14 mouse cellular contexts compared by ENCODE assay signal in the genomic region with DNA sequence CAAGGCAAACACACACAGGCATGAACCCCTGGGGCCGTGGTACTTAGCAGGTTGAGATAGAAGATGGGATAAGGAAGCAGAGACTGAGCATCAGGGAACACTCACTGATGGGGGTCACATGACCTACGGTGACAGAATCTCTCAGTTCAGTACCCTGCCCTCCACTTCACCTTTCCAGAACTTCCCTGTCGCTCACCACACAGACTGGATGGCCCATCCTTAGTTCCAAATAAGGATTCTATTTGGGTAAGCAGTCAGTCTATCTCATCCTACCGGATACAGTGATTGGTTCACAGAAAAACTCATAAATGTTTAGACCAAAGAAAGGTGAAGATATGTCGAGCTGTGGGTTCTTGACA.
DNase-seq lines count a peak whose midpoint lies in the region; ATAC-seq and TF ChIP-seq lines count a peak whose summit lies in the region.
"Had no signal": no experiment of that assay in that cellular context is flagged by ENCODE, and none has a peak within 500 bp of the region (broad histone marks: within the 10 kb centered on the region; RNA-seq: fewer than 3 reads in every experiment).

No protein-coding gene starts in this region.

- no peak for ATAC-seq in hindbrain, embryonic 14.5 days (ENCODE audit: low FRiP score)
- no peak for ATAC-seq in hindbrain, embryonic 13.5 days (ENCODE audit: low FRiP score)
- no peak for ATAC-seq in stomach, embryonic 14.5 days (ENCODE audit: insufficient number of reproducible peaks, insufficient read depth, low FRiP score, low read depth)
- ATAC-seq: forebrain, embryonic 13.5 days had no signal

- no peaks in the 10 kb centered on the region for H3K9me3 ChIP-seq in hindbrain, embryonic 14.5 days (ENCODE audit: control insufficient read depth, low read length)
- H3K9me3 ChIP-seq in hindbrain, embryonic 13.5 days, result no peaks in the 10 kb centered on the region
- no peaks in the 10 kb centered on the region for H3K9me3 ChIP-seq in stomach, embryonic 14.5 days (ENCODE audit: control insufficient read depth, low read depth, low read length)
- H3K9me3 ChIP-seq: embryonic facial prominence, embryonic 12.5 days; forebrain, embryonic 13.5 days had no signal

- H3K4me2 ChIP-seq in hindbrain, embryonic 14.5 days (replicated peaks), result no peak overlapping the region
- H3K4me2 ChIP-seq in hindbrain, embryonic 13.5 days, result no peak overlapping the region
- H3K4me2 ChIP-seq in stomach, embryonic 14.5 days (replicated peaks; ENCODE audit: low read depth, low read length), result no peak overlapping the region
- H3K4me2 ChIP-seq: embryonic facial prominence, embryonic 12.5 days; forebrain, embryonic 13.5 days had no signal

- 0 out of 2 replicates have a peak overlapping the region, but pooled peaks have one; percentile 20 for H3K27ac ChIP-seq in hindbrain, embryonic 14.5 days
- H3K27ac ChIP-seq in hindbrain, embryonic 13.5 days, result no peak overlapping the region
- H3K27ac ChIP-seq in stomach, embryonic 14.5 days (ENCODE audit: low read length), result 0 out of 2 replicates have a peak overlapping the region, but pooled peaks have one; percentile 30
- H3K27ac ChIP-seq: forebrain, embryonic 13.5 days; liver, embryonic 14.5 days had no signal

- H3K4me3 ChIP-seq in hindbrain, embryonic 14.5 days (replicated peaks; ENCODE audit: low read length), result no peak overlapping the region
- H3K4me3 ChIP-seq in hindbrain, embryonic 13.5 days, result no peak overlapping the region
- H3K4me3 ChIP-seq in lung, adult 2 months (replicated peaks; ENCODE audit: extremely low read depth, low read depth, low read length), result no peak overlapping the region
- no peak overlapping the region for H3K4me3 ChIP-seq in stomach, embryonic 14.5 days (ENCODE audit: low read depth, low read length)
- H3K4me3 ChIP-seq: embryonic facial prominence, embryonic 12.5 days; forebrain, embryonic 13.5 days had no signal

- peak; percentile 9 for DNase-seq in adrenal gland, postnatal 14 days
- no peak for DNase-seq in adrenal gland, adult 18-20 months (ENCODE audit: low spot score in 2 of 2)
- DNase-seq in hindbrain, embryonic 14.5 days (ENCODE audit: low spot score), result no peak
- peak; percentile 21 for DNase-seq in lung, postnatal 25 days (ENCODE audit: low spot score)
- DNase-seq in lung, adult 2 months, result no peak
- DNase-seq in right cerebral cortex, adult 2 months (ENCODE audit: low spot score in 2 of 2), result no peak
- DNase-seq: adrenal gland, postnatal 10 days; cerebellum, postnatal 25 days; layer of hippocampus, postnatal 36 days had no signal

- TF ChIP-seq CTCF in lung, adult 2 months (IDR thresholded peaks at IDR 0.05; ENCODE audit: insufficient read depth, low read length), result no peak

- H3K9ac ChIP-seq in hindbrain, embryonic 14.5 days, result no peak overlapping the region
- H3K9ac ChIP-seq in hindbrain, embryonic 13.5 days, result no peak overlapping the region
- no peak overlapping the region for H3K9ac ChIP-seq in stomach, embryonic 14.5 days (replicated peaks; ENCODE audit: low read depth, low read length)
- H3K9ac ChIP-seq: embryonic facial prominence, embryonic 12.5 days; forebrain, embryonic 13.5 days; liver, embryonic 14.5 days had no signal

- TF ChIP-seq POLR2A in lung, adult 2 months (IDR thresholded peaks at IDR 0.05; ENCODE audit: borderline replicate concordance, extremely low read depth, low read depth, low read length), result no peak

- no peaks in the 10 kb centered on the region for H3K27me3 ChIP-seq in hindbrain, embryonic 14.5 days (ENCODE audit: control insufficient read depth, insufficient read depth, low read length)
- no peaks in the 10 kb centered on the region for H3K27me3 ChIP-seq in hindbrain, embryonic 13.5 days
- H3K27me3 ChIP-seq in stomach, embryonic 14.5 days (ENCODE audit: control insufficient read depth, insufficient read depth, low read length), result no peaks in the 10 kb centered on the region
- H3K27me3 ChIP-seq: embryonic facial prominence, embryonic 12.5 days; forebrain, embryonic 13.5 days had no signal

- no peaks in the 10 kb centered on the region for H3K36me3 ChIP-seq in hindbrain, embryonic 14.5 days (replicated peaks; ENCODE audit: control insufficient read depth, insufficient read depth)
- H3K36me3 ChIP-seq in hindbrain, embryonic 13.5 days, result no peaks in the 10 kb centered on the region
- no peaks in the 10 kb centered on the region for H3K36me3 ChIP-seq in stomach, embryonic 14.5 days (ENCODE audit: control insufficient read depth, insufficient read depth, low read length)
- H3K36me3 ChIP-seq: embryonic facial prominence, embryonic 12.5 days had no signal

- 90% methylated on average over 5 of the region's 5 CpGs for WGBS in hindbrain, embryonic 14.5 days
- WGBS in hindbrain, embryonic 13.5 days, result 84% methylated on average over 5 of the region's 5 CpGs
- WGBS in lung, adult 2 months, result 29% methylated on average over 5 of the region's 5 CpGs
- 53% methylated on average over 5 of the region's 5 CpGs for WGBS in stomach, embryonic 14.5 days

- no peaks in the 10 kb centered on the region for H3K4me1 ChIP-seq in hindbrain, embryonic 14.5 days (replicated peaks; ENCODE audit: control insufficient read depth, insufficient read depth, low read length)
- peaks cover 10% of the 10 kb centered on the region for H3K4me1 ChIP-seq in hindbrain, embryonic 13.5 days (replicated peaks)
- H3K4me1 ChIP-seq in lung, adult 2 months (ENCODE audit: control insufficient read depth, insufficient read depth, low read length), result peaks cover 13% of the 10 kb centered on the region
- peaks cover 18% of the 10 kb centered on the region for H3K4me1 ChIP-seq in stomach, embryonic 14.5 days (ENCODE audit: control insufficient read depth, insufficient read depth, low read length)
- H3K4me1 ChIP-seq: forebrain, embryonic 13.5 days had no signal

Comparison
In these comparisons a context has a peak if more than half of its experiments do, and no peak if none do; other contexts are left out.
1. DNase-seq: peak in adrenal gland, postnatal 14 days (single experiment) and lung, postnatal 25 days (single experiment); none in adrenal gland, adult 18-20 months (0 of 2), hindbrain, embryonic 14.5 days (single experiment), lung, adult 2 months (single experiment) and right cerebral cortex, adult 2 months (0 of 2).